Mouse (Mus musculus) lung, adult 2 months (tissue): Measurements from ENCODE around the gene Aunip.

Experiments used
- CTCF ChIP-seq: fragments of 200-500 bp; IDR thresholded peaks from 2 replicates; pipeline ENCODE4 v1.5.1; 2011; ENCODE audit warnings: mild to moderate bottlenecking, low read length, control low read depth; ENCODE audit not compliant: insufficient read depth
- POLR2A ChIP-seq: fragments of 200-500 bp; IDR thresholded peaks from 2 replicates; pipeline ENCODE4 v1.6.1; 2011; ENCODE audit warnings: low read depth, mild to moderate bottlenecking, control low read depth, low read length, borderline replicate concordance; ENCODE audit errors: extremely low read depth

- TF ChIP-seq POLR2A (no peak), CTCF (no peak)
Observed at GRCm38 (mm10) chr4:134473764-134474163, 37.0 kb upstream of the Aunip start.
